Mouse (Mus musculus) gastrocnemius, adult 8-10 months (tissue): ENCODE measurements around the gene Eif3c. TPM values are rescaled to one million over a fixed set of nuclear protein-coding genes. Genes with fewer than 3 reads are reported as not detected.
A peak's percentile ranks its signal among the peaks of the same experiment; 100 is the strongest.

Experiments used
- DNase-seq, 2 experiments: peaks; one replicate each; pipeline ENCODE4 v3.0.0; 2022; ENCODE audit warnings: low spot score in 2 of 2
- total RNA-seq, 4 experiments: library from RNA; stranded (reverse); gene quantifications; 2 replicates each; pipeline ENCODE4 v1.2.4; 2022

Eif3c gene
- total RNA-seq, 4 experiments from 2014 or later, result 151 to 172 (median 160) TPM

GRCm38 (mm10) chr7:126556635-126557034 is 9.6 kb downstream of the Eif3c start:
- DNase-seq, result no peak

DNA sequence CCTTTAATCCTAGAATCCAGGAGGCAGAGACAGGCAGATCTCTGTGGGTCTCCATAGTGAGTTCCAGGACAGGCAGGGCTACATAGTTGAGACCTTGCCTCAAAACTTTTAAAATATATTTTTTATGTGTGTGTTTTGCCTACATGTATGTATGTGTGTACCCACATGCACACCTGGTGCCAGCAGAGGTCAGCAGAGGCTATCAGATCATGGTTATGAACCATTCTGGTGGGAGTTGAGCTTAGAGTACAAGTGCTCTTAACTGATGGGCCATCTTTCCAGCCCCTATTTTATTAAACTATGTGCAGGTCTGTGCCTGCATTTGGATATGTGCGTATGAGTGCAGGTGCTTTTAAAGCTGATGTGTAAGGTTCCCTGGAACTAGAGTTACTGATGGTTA is 11.4 kb downstream of the Eif3c start:
- DNase-seq, result no peak

DNA sequence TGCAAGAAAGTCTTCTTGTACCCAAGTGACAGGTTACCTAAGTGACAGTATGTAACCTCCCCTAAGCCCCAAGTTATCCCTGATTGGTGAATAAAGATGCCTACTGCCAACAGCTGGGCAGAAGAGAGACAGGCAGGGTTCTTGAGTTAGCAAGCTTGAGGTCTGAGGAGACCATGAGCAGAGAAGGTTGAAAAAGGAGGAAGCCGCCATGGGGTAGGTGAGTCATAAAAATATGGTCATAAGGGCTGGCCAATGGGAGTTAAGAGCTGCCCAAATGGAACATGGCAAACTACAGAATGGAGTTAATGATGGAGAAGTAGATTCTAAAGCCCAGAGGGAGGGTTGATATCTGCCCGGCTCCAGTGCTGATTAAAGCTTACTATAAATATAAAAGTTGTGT is 20.6 kb downstream of the Eif3c start:
- DNase-seq, result no peak

DNA sequence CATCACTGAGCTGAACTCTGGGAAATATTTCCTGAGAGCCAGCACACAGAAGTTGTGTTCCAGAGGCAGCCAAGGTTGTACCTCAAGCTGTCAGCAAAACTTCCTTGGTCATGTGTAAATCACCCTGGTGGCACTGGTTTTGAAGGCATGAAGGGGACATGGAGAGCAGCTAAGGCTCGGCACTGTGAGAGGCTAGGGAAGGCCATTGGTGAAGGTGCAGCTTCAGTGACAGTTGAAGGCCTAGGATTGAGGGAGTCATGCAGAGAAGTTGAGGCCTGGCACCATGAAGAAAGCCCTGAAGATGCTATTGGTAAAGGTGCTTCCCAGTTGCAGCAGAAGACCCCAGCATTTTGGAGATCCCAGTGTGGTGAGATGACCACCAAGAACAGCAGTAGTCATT is 24.6 kb downstream of the Eif3c start:
- DNase-seq, result no peak

DNA sequence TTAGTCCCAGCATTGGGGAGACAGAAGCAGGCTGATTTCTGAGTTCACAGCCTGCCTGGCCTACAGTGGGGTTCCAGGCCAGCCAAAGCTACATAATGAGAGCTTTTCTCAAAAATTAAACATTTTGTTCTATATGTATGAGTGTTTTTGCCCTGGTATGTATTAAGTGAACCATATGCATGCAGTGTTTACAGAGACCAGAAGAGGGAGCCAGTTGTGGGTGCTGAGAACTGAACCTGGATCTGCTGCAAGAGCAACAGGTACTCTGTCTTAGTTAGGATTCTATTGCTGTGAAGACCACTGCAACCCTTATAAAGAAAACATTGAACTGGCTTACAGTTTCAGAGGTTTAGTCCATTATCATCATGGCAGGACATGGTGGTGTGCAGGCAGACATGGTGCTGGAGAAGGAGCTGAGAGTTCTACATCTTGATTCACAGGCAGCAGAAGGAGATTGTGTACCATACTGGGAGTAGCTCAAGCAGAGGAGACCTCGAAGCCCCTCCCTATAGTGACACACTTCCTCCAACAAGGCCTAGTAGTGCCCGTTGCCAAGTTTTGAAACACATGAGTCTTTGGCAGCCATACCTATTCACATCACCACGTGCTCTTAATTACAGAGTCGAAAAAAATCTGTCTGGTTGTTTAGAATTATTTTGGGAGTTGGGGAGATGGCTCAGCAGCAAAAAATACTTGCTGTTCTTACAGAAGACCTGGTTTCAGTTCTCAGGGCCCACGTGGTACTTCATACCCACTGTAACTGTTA is 28.2 kb downstream of the Eif3c start:
- no peak for DNase-seq

DNA sequence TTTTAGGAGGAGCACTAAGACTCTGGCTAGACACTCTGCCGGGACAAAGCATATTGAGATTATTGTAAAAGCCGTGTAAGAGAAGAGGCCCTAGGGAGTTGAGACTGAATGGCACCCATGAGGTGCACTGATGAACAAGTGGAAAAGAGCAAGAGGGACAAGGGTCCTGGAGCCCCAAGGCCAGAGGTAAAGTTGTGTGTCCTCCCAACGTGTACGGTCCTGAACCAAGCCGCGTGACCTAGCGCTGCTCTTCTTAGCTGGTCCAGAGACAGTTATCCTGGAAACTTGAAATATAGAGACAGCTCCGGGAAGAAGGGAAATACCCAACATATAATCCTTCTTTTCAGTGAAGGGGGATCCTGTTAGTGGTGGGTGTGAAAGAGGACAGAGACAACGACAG is 29.7 kb downstream of the Eif3c start:
- no peak for DNase-seq

DNA sequence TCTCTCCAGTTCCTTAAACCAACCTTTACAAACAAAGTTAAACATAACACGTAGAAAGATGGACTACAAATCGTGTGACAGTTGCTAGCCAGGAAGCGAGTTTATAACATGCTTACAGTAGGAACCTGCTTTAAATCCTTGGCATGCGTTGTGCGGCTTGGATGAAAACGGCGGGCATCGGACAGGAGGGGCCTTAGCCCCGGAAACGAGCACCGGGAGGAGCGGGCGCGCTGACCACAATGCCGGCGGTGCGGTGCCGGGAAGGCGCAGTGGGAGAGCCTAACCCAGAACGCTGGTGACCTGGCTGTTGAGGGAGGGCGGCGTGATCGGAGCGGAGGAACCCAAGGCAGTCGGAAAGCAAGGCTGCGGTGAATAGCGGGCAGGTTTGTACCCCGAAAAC is 30.4 kb downstream of the Eif3c start:
- no peak for DNase-seq

DNA sequence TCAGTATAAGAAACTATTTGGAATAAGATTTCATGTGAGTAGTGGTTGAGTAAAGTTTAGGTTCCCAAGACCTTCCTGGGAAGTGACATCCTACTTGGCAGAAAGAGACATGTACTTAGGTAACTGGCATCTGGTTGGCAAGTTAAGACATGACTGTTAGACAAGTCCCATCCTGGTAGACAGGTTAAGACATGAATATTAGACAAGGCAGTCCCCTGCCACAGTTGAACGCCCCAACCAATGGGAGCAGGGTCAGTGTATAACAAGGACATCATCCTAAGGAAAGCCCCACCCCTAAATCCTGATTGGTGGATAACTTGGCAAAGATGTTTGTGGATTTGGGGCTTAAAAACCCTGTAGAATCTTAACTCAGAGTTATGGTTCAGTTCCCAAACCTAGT is 32.8 kb downstream of the Eif3c start:
- no peak for DNase-seq

DNA sequence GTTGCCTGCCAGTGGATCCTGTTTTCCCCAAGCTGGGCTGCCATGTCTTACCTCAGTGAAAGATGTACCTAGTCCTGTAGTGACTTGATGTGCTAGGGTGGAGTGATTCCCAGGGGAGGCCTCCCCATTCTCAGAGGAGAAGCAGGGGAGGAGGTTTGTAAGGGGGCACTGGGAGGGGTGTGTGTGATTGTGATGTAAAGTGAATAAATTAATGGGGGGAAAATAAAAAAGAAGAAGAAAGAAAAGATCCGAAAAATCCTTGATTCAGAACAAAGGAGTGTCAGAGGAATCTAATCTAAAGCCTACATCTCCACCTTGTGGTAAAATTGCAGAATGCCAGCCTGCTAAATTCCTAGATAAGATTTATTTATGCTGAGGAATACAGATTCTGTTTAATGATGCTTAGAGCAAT is 38.0 kb downstream of the Eif3c start:
- no peak for DNase-seq

DNA sequence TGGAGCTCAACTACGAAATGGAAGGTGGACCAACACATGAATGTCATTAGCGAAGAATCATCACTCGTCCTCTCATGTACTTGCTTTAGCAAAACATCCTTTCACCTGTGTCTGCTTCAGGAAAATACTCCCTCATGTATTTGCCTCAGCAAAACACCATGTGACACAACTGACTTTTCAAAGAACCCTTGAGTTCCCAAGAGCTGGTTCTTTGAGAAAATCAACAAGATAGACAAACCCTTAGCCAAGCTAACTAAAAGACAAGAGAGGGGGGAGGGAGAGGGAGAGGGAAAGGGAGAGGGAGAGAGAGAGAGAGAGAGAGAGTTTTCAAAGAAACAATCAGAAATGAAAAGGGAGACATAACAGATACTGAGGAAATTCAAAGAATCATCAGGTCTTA is 42.9 kb downstream of the Eif3c start:
- no peak for DNase-seq

DNA sequence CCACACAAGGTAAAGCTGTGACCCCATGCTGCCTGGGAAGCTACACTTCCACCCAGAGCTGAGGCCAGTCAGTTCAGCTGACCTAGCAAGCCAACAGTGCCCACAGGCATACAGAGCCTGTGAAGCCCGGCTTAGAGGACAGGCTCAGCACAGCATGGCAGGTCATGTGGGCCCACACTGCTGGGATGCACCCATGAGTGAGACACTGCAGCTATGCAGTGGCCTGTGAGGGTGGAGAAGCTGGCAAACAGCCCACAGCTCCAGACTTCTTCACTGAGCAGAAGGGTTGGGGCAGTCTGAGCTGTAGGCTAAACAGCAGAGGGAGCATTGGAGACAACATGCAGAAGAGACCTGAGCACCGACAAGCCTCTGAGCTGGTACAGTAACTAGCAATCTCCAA is 46.7 kb downstream of the Eif3c start:
- no peak for DNase-seq

DNA sequence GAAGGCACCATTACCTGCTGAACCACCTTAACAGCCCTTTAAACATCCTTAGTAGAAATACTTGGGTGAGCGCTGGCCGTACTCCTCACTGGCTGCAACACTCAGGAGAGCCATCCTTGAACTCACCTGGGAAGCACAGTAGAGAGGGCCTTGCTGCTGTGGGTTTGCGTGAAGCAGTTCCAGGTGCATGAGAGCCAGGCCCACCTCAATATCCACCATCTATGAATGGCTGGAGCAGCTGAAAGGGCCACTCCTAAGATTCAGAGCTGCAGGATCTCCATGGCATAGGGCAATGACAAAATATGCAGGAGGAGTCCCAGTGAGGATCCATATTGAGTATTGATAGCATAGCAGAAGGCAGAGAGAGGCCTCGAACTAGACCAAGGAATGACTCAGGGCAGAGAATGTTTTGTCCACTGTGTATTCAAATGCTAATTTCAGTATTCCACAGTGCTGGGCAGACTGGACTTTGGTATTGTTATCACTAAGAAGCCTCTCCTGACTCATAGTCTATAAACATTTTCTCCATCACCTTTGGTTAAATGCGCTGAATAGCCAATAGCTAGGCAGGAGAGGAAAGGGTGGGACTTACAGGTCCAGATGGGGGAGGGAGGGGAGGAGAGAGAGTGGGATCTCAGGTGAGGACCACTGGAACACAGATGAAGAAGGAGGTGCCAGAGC is 47.8 kb downstream of the Eif3c start:
- DNase-seq, result no peak

- no peak for DNase-seq
Observed at GRCm38 (mm10) chr7:126511287-126511686, 54.9 kb downstream of the Eif3c start.

- no peak for DNase-seq
Observed at GRCm38 (mm10) chr7:126507126-126507778, 59.0 kb downstream of the Eif3c start.

DNA sequence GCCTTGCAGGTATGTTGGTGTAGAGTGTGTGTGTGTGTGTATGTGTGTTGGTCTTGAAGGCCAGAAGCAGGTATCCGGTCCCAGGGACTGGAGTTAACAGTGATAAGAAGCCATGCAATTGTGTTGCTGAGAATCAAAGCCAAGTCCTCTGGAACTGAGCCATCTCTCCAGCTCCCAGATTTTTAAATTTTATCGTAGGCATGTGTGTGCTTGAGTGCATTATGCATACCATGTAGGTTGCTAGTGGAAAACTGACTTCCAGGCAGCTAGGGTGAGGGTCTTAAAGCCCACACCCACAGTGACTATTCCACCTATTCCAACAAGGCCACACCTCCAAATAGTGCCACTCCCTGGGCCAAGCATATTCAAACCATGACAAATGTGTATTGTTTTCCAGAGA is 61.3 kb downstream of the Eif3c start:
- DNase-seq, result no peak

DNA sequence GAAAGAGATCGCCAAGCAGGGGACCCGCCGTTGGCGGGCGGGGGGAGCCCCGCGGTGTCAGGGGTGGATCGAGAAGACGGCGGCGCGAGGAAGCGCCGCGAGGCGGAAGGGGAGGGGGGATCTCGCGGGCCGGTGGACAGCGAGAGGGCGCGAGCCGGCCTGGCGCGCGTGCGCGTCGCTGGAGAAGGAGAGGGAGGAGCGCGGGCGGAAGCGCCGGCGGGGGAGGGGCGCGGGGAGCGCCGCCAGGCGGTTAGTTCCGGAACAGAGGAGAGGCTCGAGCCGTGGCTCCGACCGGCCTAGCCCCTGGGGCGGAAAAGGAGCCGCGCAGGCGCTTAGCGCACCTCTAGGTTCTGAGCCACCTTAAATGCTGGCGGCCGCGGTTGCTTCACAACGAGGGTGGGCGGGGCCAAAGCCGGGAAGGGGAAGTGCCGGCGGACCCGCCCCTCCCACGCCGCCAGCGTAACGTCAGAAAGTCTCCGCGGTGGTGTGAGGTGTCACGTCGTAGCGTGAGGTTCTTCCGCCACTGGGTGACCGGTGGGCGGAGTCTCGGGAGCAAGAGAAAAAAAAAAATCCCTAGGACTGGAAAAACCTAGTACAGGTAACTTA is 62.8 kb downstream of the Eif3c start, which contains the start of gene Atxn2l:
Gene Atxn2l (minus strand): TSS at position 165 of the 606 bp plus-strand sequence.
- peak; percentile 95 to 98 for DNase-seq

- DNase-seq, result no peak
Observed at GRCm38 (mm10) chr7:126502751-126503150, 63.5 kb downstream of the Eif3c start.

- DNase-seq, result peak; percentile 86 to 88
Observed at GRCm38 (mm10) chr7:126502023-126502741, 64.0 kb downstream of the Eif3c start.

DNA sequence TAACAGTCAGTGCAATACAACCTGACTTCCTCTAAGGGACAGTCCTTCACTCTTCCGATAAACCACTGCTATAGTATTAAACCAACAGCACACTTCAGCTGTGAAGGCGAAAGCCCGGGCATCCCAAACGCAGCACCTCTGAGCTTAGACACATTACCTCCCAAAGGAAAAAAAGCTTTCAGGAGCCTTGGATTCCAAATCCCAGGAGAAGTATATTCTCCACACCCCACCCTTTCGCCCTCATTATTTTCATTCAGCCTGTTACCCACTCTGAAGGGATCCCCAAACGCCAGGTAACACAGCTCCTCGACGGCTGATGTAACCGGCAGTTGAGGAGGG is 64.6 kb downstream of the Eif3c start:
- DNase-seq, result no peak

DNA sequence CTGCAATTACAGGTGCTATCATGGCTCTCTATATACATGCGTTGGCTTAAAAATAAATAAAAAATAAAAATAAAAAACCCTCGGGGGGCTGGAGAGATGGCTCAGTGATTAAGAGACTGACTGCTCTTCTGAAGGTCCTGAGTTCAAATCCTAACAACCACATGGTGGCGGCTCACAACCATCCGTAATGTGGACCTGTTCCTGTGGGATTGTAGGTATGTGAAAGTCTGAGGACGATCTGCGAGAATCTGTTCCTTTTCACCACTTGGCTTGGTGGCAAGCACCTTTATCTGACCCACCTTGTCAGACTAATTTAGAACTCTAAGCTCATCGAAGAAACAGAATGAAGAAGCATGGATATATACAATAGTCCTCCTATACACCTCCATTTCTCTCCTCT is 66.8 kb downstream of the Eif3c start:
- DNase-seq, result no peak

DNA sequence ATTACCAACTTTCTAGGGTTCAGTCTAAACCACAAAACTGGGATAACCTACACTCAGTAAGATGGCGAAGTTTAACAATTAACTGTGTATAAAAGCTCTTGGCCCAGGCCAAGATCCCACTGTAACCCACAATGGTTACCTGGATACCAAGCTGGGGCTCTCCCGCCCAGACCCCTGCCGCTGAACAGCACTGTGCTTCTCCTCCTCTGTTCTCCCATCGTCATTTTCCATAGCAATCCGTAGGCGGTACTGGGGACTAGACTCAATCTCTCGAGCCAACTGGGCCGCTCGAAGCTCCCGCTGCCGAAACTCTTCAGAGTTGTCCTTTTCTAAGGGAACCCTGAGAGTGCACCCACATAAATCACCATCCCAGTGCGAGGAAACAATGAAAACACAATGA is 68.2 kb downstream of the Eif3c start:
- no peak for DNase-seq

GRCm38 (mm10) chr7:126496475-126496874 is 69.7 kb downstream of the Eif3c start:
- no peak for DNase-seq
